Mouse (Mus musculus) limb, embryonic 12.5 days (tissue): ENCODE measurements at regions not wholly inside any gene's neighbourhood (a gene's known extent, or its start where the extent isn't known, plus 50 kb on each side); places are given as distances from the start of the nearest gene placed in this dataset.

Source experiments
- ATAC-seq: fragments of 200-750 bp; cut with Nextera tagmentation; 2 replicates; pipeline ENCODE4 v1.8.0; 2017; ENCODE audit warnings: low read depth, moderate TSS enrichment; ENCODE audit not compliant: insufficient number of reproducible peaks, insufficient read depth, low FRiP score, low TSS enrichment
- H3K27ac ChIP-seq: fragments of 300-500 bp; sonication (generic); 2 replicates; pipeline ENCODE4 v1.5.1; 2016; ENCODE audit warnings: mild to moderate bottlenecking, moderate library complexity
- H3K27me3 ChIP-seq: fragments of 300-500 bp; sonication (generic); 2 replicates; pipeline ENCODE4 v1.6.1; 2016; ENCODE audit warnings: mild to moderate bottlenecking, moderate library complexity
- H3K36me3 ChIP-seq: fragments of 300-500 bp; sonication (generic); 2 replicates; pipeline ENCODE4 v1.6.1; 2016; ENCODE audit warnings: mild to moderate bottlenecking, moderate library complexity
- H3K4me1 ChIP-seq: fragments of 300-500 bp; sonication (generic); replicated peaks from 2 replicates; pipeline ENCODE4 v1.6.1; 2016
- H3K4me2 ChIP-seq: fragments of 300-500 bp; sonication (generic); 2 replicates; pipeline ENCODE4 v1.6.1; 2016; ENCODE audit warnings: mild to moderate bottlenecking, moderate library complexity
- H3K4me3 ChIP-seq: fragments of 300-500 bp; sonication (generic); replicated peaks from 2 replicates; pipeline ENCODE4 v1.5.1; 2016; ENCODE audit warnings: mild to moderate bottlenecking
- H3K9ac ChIP-seq: fragments of 300-500 bp; sonication (generic); replicated peaks from 2 replicates; pipeline ENCODE4 v1.6.1; 2016; ENCODE audit warnings: mild to moderate bottlenecking, moderate library complexity
- H3K9me3 ChIP-seq: fragments of 300-500 bp; sonication (generic); 2 replicates; pipeline ENCODE4 v1.6.1; 2016; ENCODE audit warnings: mild to moderate bottlenecking, moderate library complexity
- WGBS: fragments of 180-500 bp; shearing (Covaris S2); methylation state at CpG from one replicate; pipeline ENCODE4 v1.1.7; 2016; 5-methylcytosine and 5-hydroxymethylcytosine counted together

- Histone ChIP-seq H3K9ac (no peak overlapping the region), H3K27ac (no peak overlapping the region), H3K4me3 (no peak overlapping the region), H3K27me3 (no peaks in the 10 kb centered on the region), H3K4me1 (no peaks in the 10 kb centered on the region), H3K4me2 (no peak overlapping the region), H3K36me3 (no peaks in the 10 kb centered on the region), H3K9me3 (no peaks in the 10 kb centered on the region)
- no peak for ATAC-seq
- 90% methylated on average over 2 of the region's 2 CpGs for WGBS
Measured at GRCm38 (mm10) chr2:108766461-108766860, 514.1 kb upstream of the Kif18a start.

- Histone ChIP-seq H3K9me3 (no peaks in the 10 kb centered on the region), H3K27me3 (no peaks in the 10 kb centered on the region), H3K4me2 (no peak overlapping the region), H3K27ac (no peak overlapping the region), H3K4me3 (no peak overlapping the region), H3K9ac (no peak overlapping the region), H3K4me1 (no peaks in the 10 kb centered on the region), H3K36me3 (no peaks in the 10 kb centered on the region)
- 94% methylated on average over 1 of the region's 1 CpGs for WGBS
- ATAC-seq: no peak
Measured at GRCm38 (mm10) chr2:108770383-108770782, 510.2 kb upstream of the Kif18a start.

DNA sequence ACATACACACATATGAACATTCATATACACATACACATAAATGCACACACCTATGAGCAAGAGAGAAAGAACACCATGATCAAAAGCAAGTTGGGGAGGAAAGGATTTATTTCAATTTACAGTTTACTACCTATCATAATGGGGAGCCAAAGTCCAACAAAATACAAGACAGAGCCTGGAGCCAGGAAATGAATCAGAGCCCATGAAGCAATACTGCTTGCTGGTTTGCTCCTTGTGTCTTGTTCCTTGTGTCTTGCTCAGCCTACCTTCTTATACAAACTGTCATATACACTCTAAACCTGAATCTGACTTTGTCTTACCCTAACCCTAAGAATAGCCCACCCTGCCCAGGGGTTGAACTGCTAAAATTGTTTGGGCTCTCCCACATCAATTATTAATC is 497.1 kb upstream of the Kif18a start:
- Histone ChIP-seq H3K27ac (no peak overlapping the region), H3K9ac (no peak overlapping the region), H3K4me3 (no peak overlapping the region), H3K9me3 (no peaks in the 10 kb centered on the region), H3K36me3 (no peaks in the 10 kb centered on the region), H3K4me2 (no peak overlapping the region), H3K4me1 (no peaks in the 10 kb centered on the region), H3K27me3 (no peaks in the 10 kb centered on the region)
- ATAC-seq: no peak

DNA sequence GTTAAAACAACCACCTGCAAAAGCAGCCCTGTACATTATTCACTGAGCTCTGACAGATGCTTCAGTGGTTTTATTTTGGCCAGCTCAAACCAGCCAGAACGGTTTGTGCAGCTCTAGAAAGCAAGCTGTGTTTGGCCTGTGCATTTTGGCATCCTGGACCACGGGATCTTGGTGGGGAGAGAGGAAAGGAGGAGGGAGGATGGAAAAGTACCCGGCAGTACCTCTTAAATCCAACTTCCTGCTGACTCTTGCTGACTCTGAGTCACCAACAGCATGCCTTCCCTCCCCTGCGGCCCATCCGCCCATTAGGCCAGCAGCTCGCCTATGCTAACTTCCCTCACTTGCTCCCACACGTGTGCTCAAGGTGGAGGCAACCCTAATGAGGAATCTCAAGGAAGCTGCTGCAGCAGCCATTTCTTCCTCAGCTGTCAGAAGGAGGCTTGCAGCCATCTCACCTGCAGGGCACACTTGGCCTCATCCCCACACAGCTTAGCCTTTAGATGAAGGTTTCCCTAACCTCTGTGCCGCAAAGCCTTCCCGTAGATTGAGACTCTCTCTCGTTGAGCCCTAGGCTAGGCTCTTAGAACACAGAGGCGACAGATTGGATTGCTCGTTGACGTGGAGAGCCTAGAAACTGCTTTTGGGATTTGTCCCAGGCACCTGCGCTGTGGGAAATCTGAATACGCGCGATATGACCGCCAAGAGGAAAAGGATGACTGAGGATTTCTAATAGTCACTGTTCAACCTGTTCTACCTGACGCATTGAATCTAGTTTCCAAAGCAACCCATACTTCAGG is 495.2 kb upstream of the Kif18a start:
- Histone ChIP-seq H3K27ac (no peak overlapping the region), H3K9me3 (no peaks in the 10 kb centered on the region), H3K4me1 (no peaks in the 10 kb centered on the region), H3K4me3 (no peak overlapping the region), H3K9ac (no peak overlapping the region), H3K36me3 (no peaks in the 10 kb centered on the region), H3K27me3 (no peaks in the 10 kb centered on the region), H3K4me2 (no peak overlapping the region)
- no peak for ATAC-seq
- WGBS: 79% methylated on average over 19 of the region's 19 CpGs

DNA sequence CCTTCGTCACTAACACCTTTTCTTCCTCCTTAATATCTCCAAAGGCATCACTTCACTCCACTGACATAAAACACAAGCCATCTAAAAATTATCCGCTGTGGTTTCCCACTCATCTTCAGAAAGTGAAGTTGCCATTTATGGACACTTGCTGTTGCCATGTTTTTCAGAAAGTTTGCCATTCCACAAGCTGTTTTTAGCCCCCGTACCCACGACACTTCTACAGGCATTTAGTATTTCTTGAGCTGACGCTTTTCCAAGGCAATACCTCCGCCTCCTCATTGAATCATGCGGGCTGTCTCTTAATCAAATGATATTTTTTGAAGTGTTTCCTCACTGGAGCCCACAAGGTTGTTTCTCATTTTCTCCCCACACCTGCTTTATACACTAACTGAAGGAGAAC is 491.4 kb upstream of the Kif18a start:
- no peak for ATAC-seq
- no peak overlapping the region for H3K27ac ChIP-seq
- no peaks in the 10 kb centered on the region for H3K36me3 ChIP-seq
- no peaks in the 10 kb centered on the region for H3K9me3 ChIP-seq
- no peak overlapping the region for H3K9ac ChIP-seq
- no peak overlapping the region for H3K4me3 ChIP-seq
- H3K27me3 ChIP-seq: no peaks in the 10 kb centered on the region
- no peak overlapping the region for H3K4me2 ChIP-seq
- WGBS: 89% methylated on average over 7 of the region's 7 CpGs
- H3K4me1 ChIP-seq: no peaks in the 10 kb centered on the region

DNA sequence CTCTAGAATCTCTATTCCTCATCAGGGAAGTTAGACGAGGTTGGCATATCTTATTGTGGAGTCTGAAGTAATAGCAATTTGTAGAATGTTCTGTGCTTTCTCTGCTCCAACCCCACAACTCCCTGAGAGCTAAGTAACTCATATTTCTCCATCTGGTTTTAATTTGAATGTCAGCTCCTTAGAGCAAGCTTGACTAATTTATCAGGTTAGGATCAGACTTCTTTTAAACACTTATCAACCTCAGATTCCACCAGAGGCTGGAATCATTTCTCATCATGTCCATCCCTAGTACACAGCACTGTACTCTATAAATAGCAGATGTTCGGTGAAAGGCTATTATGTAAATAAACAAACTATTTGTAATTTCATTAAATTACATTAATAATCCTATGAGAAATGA is 485.4 kb upstream of the Kif18a start:
- ATAC-seq: no peak

GRCm38 (mm10) chr2:108796816-108797581 is 483.5 kb upstream of the Kif18a start:
- Histone ChIP-seq H3K27ac (no peak overlapping the region), H3K4me2 (no peak overlapping the region), H3K4me1 (no peaks in the 10 kb centered on the region), H3K36me3 (no peaks in the 10 kb centered on the region), H3K27me3 (no peaks in the 10 kb centered on the region), H3K4me3 (no peak overlapping the region), H3K9ac (no peak overlapping the region), H3K9me3 (no peaks in the 10 kb centered on the region)
- no peak for ATAC-seq
- WGBS: 98% methylated on average over 2 of the region's 2 CpGs

More for the DNA sequence above, 485.4 kb upstream of the Kif18a start:
- no peaks in the 10 kb centered on the region for H3K9me3 ChIP-seq
- 33% methylated on average over 2 of the region's 2 CpGs for WGBS
- no peak overlapping the region for H3K9ac ChIP-seq
- no peaks in the 10 kb centered on the region for H3K4me1 ChIP-seq
- no peaks in the 10 kb centered on the region for H3K27me3 ChIP-seq
- no peak overlapping the region for H3K27ac ChIP-seq
- H3K36me3 ChIP-seq: no peaks in the 10 kb centered on the region
- H3K4me3 ChIP-seq: no peak overlapping the region
- H3K4me2 ChIP-seq: no peak overlapping the region

GRCm38 (mm10) chr2:108812367-108812766 is 468.2 kb upstream of the Kif18a start:
- Histone ChIP-seq H3K4me1 (no peaks in the 10 kb centered on the region), H3K9me3 (no peaks in the 10 kb centered on the region), H3K36me3 (no peaks in the 10 kb centered on the region), H3K27me3 (no peaks in the 10 kb centered on the region), H3K4me2 (no peak overlapping the region), H3K4me3 (no peak overlapping the region), H3K27ac (no peak overlapping the region), H3K9ac (no peak overlapping the region)
- no peak for ATAC-seq

DNA sequence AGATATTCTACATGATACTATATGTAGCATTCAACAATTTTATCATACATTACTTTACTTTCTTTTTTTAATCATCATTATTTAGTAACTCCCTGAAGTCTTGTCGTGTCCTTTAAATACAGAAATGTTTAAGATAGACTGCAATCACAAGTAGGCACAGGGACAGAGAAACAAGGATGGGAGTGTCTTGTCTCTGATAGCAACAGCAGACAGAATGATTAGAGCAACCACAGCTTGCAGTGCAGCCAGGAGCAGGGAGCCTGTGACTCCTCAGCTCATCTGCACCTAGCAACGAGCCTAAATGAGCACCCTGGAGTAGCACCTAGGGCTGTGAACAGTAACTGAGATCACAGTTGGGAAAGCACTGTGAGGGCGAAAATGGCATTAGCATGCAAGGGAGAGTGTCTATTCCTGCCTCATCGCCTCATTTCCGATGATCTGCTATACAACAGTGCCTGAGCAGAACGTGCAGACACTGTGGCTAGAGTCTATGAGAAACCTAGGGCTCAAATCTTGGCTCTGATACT is 467.4 kb upstream of the Kif18a start:
- WGBS: 68% methylated on average over 6 of the region's 6 CpGs
- Histone ChIP-seq H3K4me3 (no peak overlapping the region), H3K4me1 (no peaks in the 10 kb centered on the region), H3K27me3 (no peaks in the 10 kb centered on the region), H3K4me2 (no peak overlapping the region), H3K27ac (no peak overlapping the region), H3K9me3 (no peaks in the 10 kb centered on the region), H3K9ac (no peak overlapping the region), H3K36me3 (no peaks in the 10 kb centered on the region)
- no peak for ATAC-seq

DNA sequence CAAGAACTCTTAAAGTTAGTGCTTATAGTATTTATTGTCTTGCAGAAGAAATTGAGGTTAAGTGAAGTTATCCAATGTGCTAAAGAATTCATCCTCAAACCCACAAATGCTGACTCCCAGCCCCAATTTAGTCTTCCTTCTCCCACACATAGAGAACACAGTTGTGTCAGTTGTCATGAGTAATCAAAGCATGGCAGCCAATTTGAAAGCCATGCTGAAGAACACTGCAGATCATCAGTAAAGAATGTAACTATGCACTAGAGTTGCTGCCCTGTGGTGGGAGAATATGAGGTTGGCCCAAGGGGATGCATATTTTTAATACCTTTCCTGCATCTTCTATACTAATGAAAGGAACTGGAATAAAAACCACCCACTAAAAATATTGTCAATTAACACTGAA is 464.0 kb upstream of the Kif18a start:
- no peaks in the 10 kb centered on the region for H3K4me1 ChIP-seq
- no peaks in the 10 kb centered on the region for H3K27me3 ChIP-seq
- ATAC-seq: no peak
- no peak overlapping the region for H3K4me2 ChIP-seq
- H3K4me3 ChIP-seq: no peak overlapping the region
- H3K36me3 ChIP-seq: no peaks in the 10 kb centered on the region
- H3K9ac ChIP-seq: no peak overlapping the region
- H3K27ac ChIP-seq: no peak overlapping the region
- no peaks in the 10 kb centered on the region for H3K9me3 ChIP-seq

GRCm38 (mm10) chr2:108824025-108824424 is 456.5 kb upstream of the Kif18a start:
- Histone ChIP-seq H3K4me1 (no peaks in the 10 kb centered on the region; the same call in 1 of the 2 replicates), H3K9me3 (no peaks in the 10 kb centered on the region), H3K4me2 (no peak overlapping the region), H3K27me3 (no peaks in the 10 kb centered on the region), H3K9ac (no peak overlapping the region), H3K27ac (no peak overlapping the region), H3K36me3 (no peaks in the 10 kb centered on the region), H3K4me3 (no peak overlapping the region)
- ATAC-seq: no peak
